Mouse (Mus musculus) adrenal gland, adult 2 months (tissue): ENCODE data around the gene Asb18. TPM values are rescaled to one million over a fixed set of nuclear protein-coding genes. Genes with fewer than 3 reads are reported as not detected.
A peak's percentile ranks its signal among the peaks of the same experiment; 100 is the strongest.

ENCODE experiments used
- DNase-seq: peaks from one replicate; pipeline ENCODE4 v3.0.0; 2021
- long read RNA-seq: library from polyadenylated mRNA; stranded (forward); transcript quantifications from one replicate; pipeline ENCODE4 v2.0.0, GENCODE M21; 2021
- polyA plus RNA-seq: library from polyadenylated mRNA; depleted of rRNA; stranded (reverse); fragments of >200 nt; gene quantifications from 2 replicates; pipeline ENCODE4 v1.2.3, GENCODE M21; 2012; rRNA removed
- total RNA-seq, 2 experiments: library from RNA; stranded (reverse); gene quantifications; 2 replicates each; pipeline ENCODE4 v1.2.3; 2021

Gene Asb18
- not detected for total RNA-seq
- not detected in 2 replicates for polyA plus RNA-seq
- long read RNA-seq = 0 reads

GRCm38 (mm10) chr1:90014446-90014845, at the start of gene Asb18:
Gene Asb18 (minus strand): TSS chr1:90014666.
- DNase-seq = no peak

GRCm38 (mm10) chr1:90060599-90060998, 46.1 kb upstream of the Asb18 start:
- DNase-seq = peak; percentile 38

GRCm38 (mm10) chr1:90060054-90060453, 45.6 kb upstream of the Asb18 start:
- DNase-seq = no peak

- no peak for DNase-seq
Observed at GRCm38 (mm10) chr1:90054991-90055390, 40.5 kb upstream of the Asb18 start.

GRCm38 (mm10) chr1:90051347-90051746, 36.9 kb upstream of the Asb18 start:
- peak; percentile 70 for DNase-seq

GRCm38 (mm10) chr1:90050046-90050739, 35.7 kb upstream of the Asb18 start:
- no peak for DNase-seq

- DNase-seq = no peak
Observed at GRCm38 (mm10) chr1:90028305-90028704, 13.8 kb upstream of the Asb18 start.

- DNase-seq = peak; percentile 67
Observed at GRCm38 (mm10) chr1:90026945-90027344, 12.5 kb upstream of the Asb18 start.

GRCm38 (mm10) chr1:90020336-90020735, 5.9 kb upstream of the Asb18 start:
- peak; percentile 79 for DNase-seq

GRCm38 (mm10) chr1:90018071-90018470, 3.6 kb upstream of the Asb18 start:
- peak; percentile 90 for DNase-seq

GRCm38 (mm10) chr1:90013273-90013672, 1.2 kb downstream of the Asb18 start:
- DNase-seq = no peak

- no peak for DNase-seq
Observed at GRCm38 (mm10) chr1:90012850-90013249, 1.6 kb downstream of the Asb18 start.

GRCm38 (mm10) chr1:90012168-90012567, 2.3 kb downstream of the Asb18 start:
- no peak for DNase-seq

- no peak for DNase-seq
Observed at GRCm38 (mm10) chr1:90010077-90010476, 4.4 kb downstream of the Asb18 start.

GRCm38 (mm10) chr1:90009188-90009587, 5.3 kb downstream of the Asb18 start:
- DNase-seq = no peak

- DNase-seq = no peak
Observed at GRCm38 (mm10) chr1:90006666-90007065, 7.8 kb downstream of the Asb18 start.

GRCm38 (mm10) chr1:90000981-90001380, 13.5 kb downstream of the Asb18 start:
- no peak for DNase-seq

GRCm38 (mm10) chr1:89999858-90000257, 14.6 kb downstream of the Asb18 start:
- DNase-seq = no peak

GRCm38 (mm10) chr1:89998696-89999095, 15.8 kb downstream of the Asb18 start:
- DNase-seq = no peak

- no peak for DNase-seq
Observed at GRCm38 (mm10) chr1:89998076-89998475, 16.4 kb downstream of the Asb18 start.

GRCm38 (mm10) chr1:89992256-89992655, 22.2 kb downstream of the Asb18 start:
- DNase-seq = no peak

GRCm38 (mm10) chr1:89977261-89977660, 37.2 kb downstream of the Asb18 start:
- no peak for DNase-seq

GRCm38 (mm10) chr1:89976411-89976810, 38.1 kb downstream of the Asb18 start:
- no peak for DNase-seq

- DNase-seq = no peak
Observed at GRCm38 (mm10) chr1:89974541-89974940, 39.9 kb downstream of the Asb18 start.
